Mouse (Mus musculus) stomach, embryonic 14.5 days (tissue): Measurements from ENCODE around the gene Kcnq5. TPM values are rescaled to one million over a fixed set of nuclear protein-coding genes. Genes with fewer than 3 reads are reported as not detected.

Experiments used
- ATAC-seq: fragments of 200-750 bp; cut with Nextera tagmentation; 2 replicates; pipeline ENCODE4 v1.8.0; 2017; ENCODE audit warnings: low read depth, moderate TSS enrichment; ENCODE audit not compliant: insufficient number of reproducible peaks, insufficient read depth, low FRiP score
- H3K27ac ChIP-seq: fragments of 300-500 bp; sonication (generic); 2 replicates; pipeline ENCODE4 v1.5.1; 2014; ENCODE audit warnings: mild to moderate bottlenecking, low read length, moderate library complexity, mixed read lengths
- H3K27me3 ChIP-seq: fragments of 300-500 bp; sonication (generic); 2 replicates; pipeline ENCODE4 v1.6.1; 2014; ENCODE audit warnings: low read length, control low read depth, mixed read lengths; ENCODE audit not compliant: control insufficient read depth, insufficient read depth
- H3K36me3 ChIP-seq: fragments of 300-500 bp; sonication (generic); 2 replicates; pipeline ENCODE4 v1.6.1; 2014; ENCODE audit warnings: mild to moderate bottlenecking, control low read depth, low read length, moderate library complexity, mixed read lengths; ENCODE audit not compliant: control insufficient read depth, insufficient read depth
- H3K4me1 ChIP-seq: fragments of 300-500 bp; sonication (generic); 2 replicates; pipeline ENCODE4 v1.6.1; 2014; ENCODE audit warnings: low read length, control low read depth, mixed read lengths; ENCODE audit not compliant: control insufficient read depth, insufficient read depth
- H3K4me2 ChIP-seq: fragments of 300-500 bp; sonication (generic); replicated peaks from 2 replicates; pipeline ENCODE4 v1.6.1; 2014; ENCODE audit warnings: low read depth, low read length, control low read depth
- H3K4me3 ChIP-seq: fragments of 300-500 bp; sonication (generic); 2 replicates; pipeline ENCODE4 v1.5.1; 2014; ENCODE audit warnings: low read depth, low read length, control low read depth
- H3K9ac ChIP-seq: fragments of 300-500 bp; sonication (generic); replicated peaks from 2 replicates; pipeline ENCODE4 v1.6.1; 2014; ENCODE audit warnings: low read depth, mild to moderate bottlenecking, control low read depth, low read length, moderate library complexity, mixed read lengths
- H3K9me3 ChIP-seq: fragments of 300-500 bp; sonication (generic); 2 replicates; pipeline ENCODE4 v1.6.1; 2016; ENCODE audit warnings: low read depth, low read length, control low read depth; ENCODE audit not compliant: control insufficient read depth
- WGBS: fragments of 180-500 bp; shearing (Covaris S2); extraction: QIAGEN DNeasy Blood & Tissue Kit; methylation state at CpG from one replicate; pipeline ENCODE4 v1.1.7; 2014; 5-methylcytosine and 5-hydroxymethylcytosine counted together
- polyA plus RNA-seq: library from polyadenylated mRNA; unstranded; fragments of >200 nt; fragmentation: Nextera tagmentation; extraction: Ambion mirVana; gene quantifications from 2 replicates; pipeline ENCODE4 v1.2.1, GENCODE M21; 2014

Gene Kcnq5
- polyA plus RNA-seq, 1 experiment from 2014 or later = 3.0 TPM

DNA sequence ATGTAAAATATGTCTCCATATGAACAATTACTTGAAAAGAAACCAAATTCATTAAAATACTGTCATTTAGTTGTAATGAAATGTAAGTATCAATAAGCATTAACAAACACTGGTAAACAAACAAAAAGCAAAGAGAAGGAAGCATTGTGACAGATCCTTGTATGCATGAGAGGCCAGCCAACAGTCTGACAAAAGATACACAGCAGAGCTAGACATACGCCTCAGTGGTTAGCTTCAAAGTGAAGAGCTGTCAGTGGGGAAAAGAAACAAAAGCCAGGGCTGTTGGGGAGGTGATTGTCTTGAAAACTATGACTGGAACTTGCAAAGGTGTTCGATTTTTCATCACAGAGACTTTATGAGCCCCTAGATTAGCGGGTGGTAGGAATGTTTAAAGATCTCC lies 78.0 kb downstream of the Kcnq5 start:
- H3K27me3 ChIP-seq = no peaks in the 10 kb centered on the region
- no peak for ATAC-seq
- 56% methylated on average over 3 of the region's 3 CpGs for WGBS
- H3K4me1 ChIP-seq = no peaks in the 10 kb centered on the region
- H3K4me2 ChIP-seq = no peak overlapping the region
- H3K27ac ChIP-seq = no peak overlapping the region
- no peak overlapping the region for H3K9ac ChIP-seq
- H3K9me3 ChIP-seq = no peaks in the 10 kb centered on the region
- H3K4me3 ChIP-seq = no peak overlapping the region
- no peaks in the 10 kb centered on the region for H3K36me3 ChIP-seq

DNA sequence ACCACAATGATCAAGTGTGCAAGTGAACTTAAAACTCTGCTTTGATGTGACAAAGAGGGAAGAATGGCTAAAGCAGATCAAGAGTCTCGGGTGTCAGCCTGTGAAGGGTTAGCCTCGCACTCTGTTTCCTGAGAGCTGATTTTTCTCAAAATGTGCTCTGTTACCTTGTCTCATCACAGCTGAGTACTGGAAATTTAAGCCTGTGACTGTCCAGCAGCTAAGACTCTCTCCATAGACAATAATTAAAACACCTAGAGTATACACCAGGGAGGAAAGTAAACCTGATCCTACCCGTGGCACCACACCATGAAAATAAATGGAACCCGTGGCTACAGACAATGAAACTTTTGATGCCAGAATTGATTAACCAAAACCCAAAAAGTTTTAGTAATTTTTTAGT lies 90.9 kb downstream of the Kcnq5 start:
- H3K27me3 ChIP-seq = no peaks in the 10 kb centered on the region
- no peak overlapping the region for H3K9ac ChIP-seq
- H3K36me3 ChIP-seq = no peaks in the 10 kb centered on the region
- H3K4me1 ChIP-seq = no peaks in the 10 kb centered on the region
- 54% methylated on average over 4 of the region's 4 CpGs for WGBS
- no peak overlapping the region for H3K4me2 ChIP-seq
- ATAC-seq = no peak
- H3K9me3 ChIP-seq = no peaks in the 10 kb centered on the region
- no peak overlapping the region for H3K4me3 ChIP-seq
- no peak overlapping the region for H3K27ac ChIP-seq

DNA sequence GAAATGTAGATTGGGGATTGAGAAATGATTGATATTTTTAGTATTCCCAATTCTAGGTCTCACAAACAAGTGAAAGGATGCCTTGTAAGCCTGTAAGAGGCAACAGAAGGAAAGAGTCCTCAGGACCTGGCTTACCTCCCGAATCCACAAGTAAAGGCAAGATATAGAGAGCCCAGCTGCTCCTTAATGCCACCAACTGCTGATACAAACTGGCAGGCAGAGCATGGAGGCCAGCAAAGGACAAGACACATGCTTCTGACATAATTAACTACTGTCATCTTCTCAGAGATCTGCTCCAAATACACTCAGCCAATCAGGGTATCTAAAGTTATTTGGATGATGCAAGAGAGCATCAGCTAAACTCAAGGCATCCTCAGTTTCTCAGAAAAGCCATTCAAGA lies 93.3 kb downstream of the Kcnq5 start:
- no peak overlapping the region for H3K4me3 ChIP-seq
- no peaks in the 10 kb centered on the region for H3K36me3 ChIP-seq
- no peak overlapping the region for H3K4me2 ChIP-seq
- no peaks in the 10 kb centered on the region for H3K9me3 ChIP-seq
- H3K9ac ChIP-seq = no peak overlapping the region
- H3K27me3 ChIP-seq = no peaks in the 10 kb centered on the region
- no peaks in the 10 kb centered on the region for H3K4me1 ChIP-seq
- no peak for ATAC-seq
- 76% methylated on average over 1 of the region's 1 CpGs for WGBS
- H3K27ac ChIP-seq = no peak overlapping the region

DNA sequence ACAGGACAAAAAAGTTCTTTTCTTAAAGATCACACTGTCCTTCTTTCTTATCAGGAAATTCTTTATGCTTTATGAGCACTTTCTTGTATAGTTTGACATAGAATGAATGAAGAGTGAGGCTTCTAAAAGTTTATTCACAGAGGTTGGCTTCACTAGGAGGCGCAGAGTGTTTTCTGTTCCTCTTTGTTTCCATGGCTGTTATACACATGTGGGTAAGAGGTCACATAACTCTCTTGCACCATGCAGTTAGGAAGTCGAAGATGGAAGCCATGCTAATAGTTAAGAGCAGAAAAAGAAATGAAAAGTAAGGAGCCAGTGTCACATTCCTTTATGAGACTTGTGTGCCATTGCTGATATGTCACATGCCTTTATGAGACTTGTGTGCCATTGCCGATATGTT lies 105.3 kb downstream of the Kcnq5 start:
- no peaks in the 10 kb centered on the region for H3K36me3 ChIP-seq
- no peak overlapping the region for H3K27ac ChIP-seq
- H3K4me3 ChIP-seq = no peak overlapping the region
- no peak overlapping the region for H3K9ac ChIP-seq
- H3K9me3 ChIP-seq = no peaks in the 10 kb centered on the region
- no peaks in the 10 kb centered on the region for H3K27me3 ChIP-seq
- H3K4me1 ChIP-seq = no peaks in the 10 kb centered on the region
- no peak for ATAC-seq
- 54% methylated on average over 3 of the region's 3 CpGs for WGBS
- H3K4me2 ChIP-seq = no peak overlapping the region

DNA sequence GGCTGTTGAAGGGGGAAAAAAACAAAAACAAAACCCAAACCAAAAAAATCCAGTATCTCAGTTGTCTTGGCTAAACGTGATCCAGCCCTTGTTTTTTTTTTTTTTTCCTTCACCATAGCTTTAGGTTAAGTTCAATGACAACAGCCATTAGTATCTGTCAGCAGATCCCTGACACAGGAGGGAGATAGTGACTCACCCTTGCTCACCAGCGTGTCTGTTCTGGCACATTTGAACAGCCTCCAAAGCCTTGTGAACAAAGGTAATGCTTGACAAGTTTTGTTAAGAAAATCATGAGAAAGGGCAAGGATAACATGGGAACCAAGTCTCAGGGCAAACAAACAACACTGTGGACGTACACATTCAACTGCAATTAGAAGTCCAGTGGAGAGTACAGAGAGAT lies 123.2 kb downstream of the Kcnq5 start:
- no peak for ATAC-seq

DNA sequence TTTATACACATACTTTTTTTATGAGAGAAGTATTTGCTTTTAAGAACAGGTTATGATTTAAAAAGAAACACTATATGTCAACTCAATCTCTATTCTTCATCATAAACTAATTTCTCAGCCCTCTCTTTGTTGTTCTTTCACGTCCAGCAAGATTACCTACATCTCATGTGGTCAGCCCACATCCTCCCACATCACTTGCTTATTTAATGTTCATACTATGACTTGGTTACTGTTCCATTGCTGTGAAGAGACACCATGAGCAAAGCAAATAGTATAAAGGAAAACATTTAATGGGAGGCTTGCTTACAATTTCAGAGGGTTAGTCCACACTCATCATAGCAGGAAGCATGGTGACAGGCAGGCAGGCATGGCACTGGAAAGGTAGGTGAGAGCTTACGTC lies 124.4 kb downstream of the Kcnq5 start:
- Histone ChIP-seq H3K27ac (no peak overlapping the region), H3K4me2 (no peak overlapping the region), H3K4me1 (no peaks in the 10 kb centered on the region), H3K9ac (no peak overlapping the region), H3K4me3 (no peak overlapping the region), H3K9me3 (no peaks in the 10 kb centered on the region), H3K27me3 (no peaks in the 10 kb centered on the region), H3K36me3 (no peaks in the 10 kb centered on the region)
- no peak for ATAC-seq
- 77% methylated on average over 2 of the region's 2 CpGs for WGBS

More for the DNA sequence above, 123.2 kb downstream of the Kcnq5 start:
- WGBS = 31% methylated on average over 3 of the region's 3 CpGs
- H3K27me3 ChIP-seq = no peaks in the 10 kb centered on the region
- H3K4me2 ChIP-seq = no peak overlapping the region
- no peak overlapping the region for H3K4me3 ChIP-seq
- H3K36me3 ChIP-seq = no peaks in the 10 kb centered on the region
- H3K9ac ChIP-seq = no peak overlapping the region
- no peak overlapping the region for H3K27ac ChIP-seq
- no peaks in the 10 kb centered on the region for H3K4me1 ChIP-seq
- H3K9me3 ChIP-seq = no peaks in the 10 kb centered on the region

DNA sequence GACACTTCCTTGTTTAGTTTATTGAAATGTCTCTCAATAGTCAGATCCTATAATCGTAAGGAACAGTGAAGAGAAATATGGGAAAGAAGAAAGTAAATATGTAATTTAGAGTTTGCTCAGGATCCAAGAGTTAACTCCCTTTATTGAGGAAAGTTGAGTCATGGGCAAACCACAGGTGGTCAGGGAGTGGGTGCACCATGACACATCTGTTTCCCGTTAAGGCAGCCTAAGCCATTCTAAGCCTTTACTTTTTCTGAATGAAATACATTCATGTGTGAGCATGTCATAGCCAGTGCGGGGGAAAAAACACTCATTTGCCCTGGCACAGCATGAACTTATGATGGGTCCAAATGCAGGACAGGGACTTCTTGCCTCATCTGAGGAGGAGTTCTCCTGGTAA lies 125.4 kb downstream of the Kcnq5 start:
- Histone ChIP-seq H3K9me3 (no peaks in the 10 kb centered on the region), H3K27me3 (no peaks in the 10 kb centered on the region), H3K4me3 (no peak overlapping the region), H3K9ac (no peak overlapping the region), H3K4me1 (no peaks in the 10 kb centered on the region), H3K4me2 (no peak overlapping the region), H3K27ac (no peak overlapping the region), H3K36me3 (no peaks in the 10 kb centered on the region)
- no peak for ATAC-seq
- 64% methylated on average over 3 of the region's 3 CpGs for WGBS

DNA sequence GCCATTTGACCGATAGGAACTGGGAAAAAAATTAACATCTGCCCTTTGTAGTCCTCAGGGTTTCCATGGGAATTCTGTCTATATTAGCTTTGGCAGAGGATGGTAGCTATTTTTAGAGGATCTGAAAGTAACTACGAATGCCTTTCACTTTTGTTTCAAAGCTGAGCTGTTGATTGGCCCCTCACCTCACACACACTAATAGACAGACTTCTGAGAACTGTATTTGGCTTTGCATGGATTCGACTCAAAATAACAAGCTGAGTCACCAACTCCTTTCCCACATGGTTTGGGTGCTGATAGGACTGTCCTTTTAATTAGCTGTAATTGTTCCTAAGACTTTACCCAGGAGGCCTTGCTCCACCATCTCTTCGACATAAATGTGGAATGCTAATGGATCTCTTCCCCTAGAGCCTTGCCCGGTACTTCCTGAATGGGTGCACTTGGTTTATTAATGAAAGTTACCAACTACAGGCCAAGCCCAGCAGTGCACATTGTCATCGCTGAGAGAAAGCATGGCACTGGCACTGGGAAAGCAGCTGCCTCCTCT lies 131.8 kb downstream of the Kcnq5 start:
- H3K27me3 ChIP-seq = no peaks in the 10 kb centered on the region
- H3K27ac ChIP-seq = no peak overlapping the region
- no peak overlapping the region for H3K4me2 ChIP-seq
- H3K9me3 ChIP-seq = no peaks in the 10 kb centered on the region
- no peaks in the 10 kb centered on the region for H3K4me1 ChIP-seq
- no peak for ATAC-seq
- no peak overlapping the region for H3K9ac ChIP-seq
- H3K4me3 ChIP-seq = no peak overlapping the region
- no peaks in the 10 kb centered on the region for H3K36me3 ChIP-seq
- WGBS = 59% methylated on average over 6 of the region's 6 CpGs

DNA sequence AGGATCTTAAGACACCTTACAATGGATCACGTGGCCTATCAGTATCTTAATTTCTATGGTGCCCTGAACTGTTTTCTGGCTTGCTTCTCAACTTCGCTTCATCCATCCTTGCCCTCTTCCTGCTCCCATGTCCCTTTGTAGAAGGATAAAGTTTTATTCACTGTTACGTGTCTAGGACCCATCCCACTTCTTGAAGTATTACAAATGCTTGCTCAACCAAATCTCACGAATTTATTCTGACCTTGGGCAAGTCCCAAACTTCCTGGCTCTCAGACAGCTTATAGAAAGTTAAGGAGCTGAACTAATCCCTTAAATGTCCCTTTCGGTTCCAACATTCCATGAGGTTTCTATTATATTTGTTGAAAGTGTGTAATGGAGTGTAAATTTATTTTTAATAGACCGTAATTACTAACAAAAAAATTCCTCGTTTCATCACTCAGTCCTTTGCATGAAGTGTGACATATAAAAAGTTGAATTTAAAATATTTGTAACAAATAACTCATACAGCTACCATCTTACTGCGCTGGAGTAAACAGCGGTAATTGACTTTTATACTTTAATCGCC lies 141.6 kb downstream of the Kcnq5 start:
- Histone ChIP-seq H3K4me1 (no peaks in the 10 kb centered on the region), H3K27me3 (no peaks in the 10 kb centered on the region), H3K9ac (no peak overlapping the region), H3K4me2 (no peak overlapping the region), H3K9me3 (no peaks in the 10 kb centered on the region), H3K4me3 (no peak overlapping the region), H3K27ac (no peak overlapping the region), H3K36me3 (no peaks in the 10 kb centered on the region)
- 76% methylated on average over 10 of the region's 10 CpGs for WGBS
- no peak for ATAC-seq
